Mouse (Mus musculus) cerebellum, postnatal 4 days (tissue): Measurements from ENCODE around the gene Foxi3.

ENCODE experiments used
- DNase-seq, 2 experiments: peaks; one replicate each; pipeline ENCODE4 v3.0.0; 2022; ENCODE audit warnings: low spot score in 2 of 2, mixed read lengths in 1 of 2

Foxi3 gene

GRCm38 (mm10) chr6:70996123-70996723 is 39.9 kb downstream of the Foxi3 start:
- DNase-seq: no peak

GRCm38 (mm10) chr6:71002656-71003055 is 46.3 kb downstream of the Foxi3 start:
- DNase-seq: no peak

GRCm38 (mm10) chr6:71004161-71004560 is 47.8 kb downstream of the Foxi3 start:
- no peak for DNase-seq
